Mouse (Mus musculus): Measurements from ENCODE around the gene Cplane1. TPM values are rescaled to one million over a fixed set of nuclear protein-coding genes. Genes with fewer than 3 reads are reported as not detected.

The Cplane1 gene
- total and polyA plus RNA-seq, 2 experiments from 2014 or later: 2.3 to 3.5 TPM

GRCm38 (mm10) chr15:8161841-8162240, 7.1 kb upstream of the Cplane1 start:
- Histone ChIP-seq H3K4me2 (ENCODE audit: low read depth, low read length) (no peak overlapping the region), H3K36me3 (replicated peaks; ENCODE audit: control insufficient read depth, insufficient read depth, low read length) (peaks cover 40% of the 10 kb centered on the region), H3K4me1 (ENCODE audit: control insufficient read depth, insufficient read depth) (no peaks in the 10 kb centered on the region), H3K9ac (replicated peaks; ENCODE audit: low read depth, low read length) (no peak overlapping the region), H3K27me3 (ENCODE audit: control insufficient read depth, insufficient read depth, low read length) (no peaks in the 10 kb centered on the region), H3K4me3 (ENCODE audit: low read depth, low read length) (no peak overlapping the region), H3K27ac (ENCODE audit: low read depth) (no peak overlapping the region), H3K9me3 (replicated peaks; ENCODE audit: control insufficient read depth, low read length) (no peaks in the 10 kb centered on the region)
- TF ChIP-seq EP300 (IDR thresholded peaks at IDR 0.05; ENCODE audit: low read depth): no peak
- no peak for TF ChIP-seq CTCF (IDR thresholded peaks at IDR 0.05; ENCODE audit: low read depth)
- DNase-seq (ENCODE audit: low spot score): no peak
- no peak for ATAC-seq (ENCODE audit: insufficient read depth, low read depth)
- 60% methylated on average over 1 of the region's 1 CpGs for WGBS

GRCm38 (mm10) chr15:8169266-8169746, 400 bp downstream of the Cplane1 start:
- ATAC-seq (ENCODE audit: insufficient read depth, low read depth) (peak; percentile 55), DNase-seq (ENCODE audit: low spot score) (peak; percentile 9)
- Histone ChIP-seq H3K9ac (replicated peaks; ENCODE audit: low read depth, low read length) (peak overlapping the region; percentile 59), H3K9me3 (replicated peaks; ENCODE audit: control insufficient read depth, low read length) (no peaks in the 10 kb centered on the region), H3K4me2 (ENCODE audit: low read depth, low read length) (peak overlapping the region; percentile 66), H3K27me3 (ENCODE audit: control insufficient read depth, insufficient read depth, low read length) (no peaks in the 10 kb centered on the region), H3K4me1 (ENCODE audit: control insufficient read depth, insufficient read depth) (no peaks in the 10 kb centered on the region), H3K27ac (ENCODE audit: low read depth) (peak overlapping the region; percentile 49; the same call in 1 of the 2 replicates), H3K4me3 (ENCODE audit: low read depth, low read length) (peak overlapping the region; percentile 65), H3K36me3 (replicated peaks; ENCODE audit: control insufficient read depth, insufficient read depth, low read length) (peaks cover 7% of the 10 kb centered on the region; the same call in 1 of the 2 replicates)
- WGBS: under 1% methylated on average over 24 of the region's 25 CpGs
- no peak for TF ChIP-seq CTCF (IDR thresholded peaks at IDR 0.05; ENCODE audit: low read depth)
- TF ChIP-seq EP300 (IDR thresholded peaks at IDR 0.05; ENCODE audit: low read depth): no peak

DNA sequence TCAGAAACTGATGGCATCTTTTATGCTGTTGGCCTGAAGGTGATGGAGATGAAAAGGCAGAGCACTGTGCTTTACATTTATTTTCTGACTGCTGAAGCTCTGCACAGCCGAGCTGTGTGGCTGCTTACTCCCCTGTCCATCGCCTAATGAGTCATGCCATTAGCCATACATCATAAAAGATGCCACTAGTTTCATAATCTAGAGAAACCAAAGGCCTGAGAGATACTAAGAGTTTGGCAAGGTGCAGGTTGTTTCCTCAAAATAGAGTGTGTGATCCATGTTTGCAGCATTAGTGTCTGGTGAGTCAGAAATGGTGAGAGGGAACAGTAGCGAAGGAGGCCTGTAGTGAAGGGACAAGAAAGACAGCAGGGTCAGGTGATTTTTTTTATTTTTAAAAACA, 20.7 kb downstream of the Cplane1 start:
- 91% methylated on average over 3 of the region's 3 CpGs for WGBS
- H3K27ac ChIP-seq (ENCODE audit: low read depth): no peak overlapping the region

GRCm38 (mm10) chr15:8190435-8190834, 21.5 kb downstream of the Cplane1 start:
- TF ChIP-seq EP300 (IDR thresholded peaks at IDR 0.05; ENCODE audit: low read depth): no peak
- TF ChIP-seq CTCF (IDR thresholded peaks at IDR 0.05; ENCODE audit: low read depth): no peak
- H3K4me2 ChIP-seq (ENCODE audit: low read depth, low read length): no peak overlapping the region
- H3K9me3 ChIP-seq (replicated peaks; ENCODE audit: control insufficient read depth, low read length): no peaks in the 10 kb centered on the region
- 90% methylated on average over 3 of the region's 3 CpGs for WGBS
- H3K36me3 ChIP-seq (replicated peaks; ENCODE audit: control insufficient read depth, insufficient read depth, low read length): peaks cover 64% of the 10 kb centered on the region
- no peak for ATAC-seq (ENCODE audit: insufficient read depth, low read depth)
- H3K9ac ChIP-seq (replicated peaks; ENCODE audit: low read depth, low read length): no peak overlapping the region
- H3K4me3 ChIP-seq (ENCODE audit: low read depth, low read length): no peak overlapping the region
- no peak for DNase-seq (ENCODE audit: low spot score)
- no peaks in the 10 kb centered on the region for H3K27me3 ChIP-seq (ENCODE audit: control insufficient read depth, insufficient read depth, low read length)
- no peak overlapping the region for H3K27ac ChIP-seq (ENCODE audit: low read depth)
- H3K4me1 ChIP-seq (ENCODE audit: control insufficient read depth, insufficient read depth): no peaks in the 10 kb centered on the region

More for the DNA sequence above, 20.7 kb downstream of the Cplane1 start:
- Histone ChIP-seq H3K4me1 (ENCODE audit: control insufficient read depth, insufficient read depth) (no peaks in the 10 kb centered on the region), H3K4me3 (ENCODE audit: low read depth, low read length) (no peak overlapping the region), H3K9me3 (replicated peaks; ENCODE audit: control insufficient read depth, low read length) (no peaks in the 10 kb centered on the region), H3K36me3 (replicated peaks; ENCODE audit: control insufficient read depth, insufficient read depth, low read length) (peaks cover 56% of the 10 kb centered on the region), H3K9ac (replicated peaks; ENCODE audit: low read depth, low read length) (no peak overlapping the region), H3K27me3 (ENCODE audit: control insufficient read depth, insufficient read depth, low read length) (no peaks in the 10 kb centered on the region), H3K4me2 (ENCODE audit: low read depth, low read length) (no peak overlapping the region)
- DNase-seq (ENCODE audit: low spot score): no peak
- no peak for ATAC-seq (ENCODE audit: insufficient read depth, low read depth)
- TF ChIP-seq CTCF (IDR thresholded peaks at IDR 0.05; ENCODE audit: low read depth) (no peak), EP300 (IDR thresholded peaks at IDR 0.05; ENCODE audit: low read depth) (no peak)

DNA sequence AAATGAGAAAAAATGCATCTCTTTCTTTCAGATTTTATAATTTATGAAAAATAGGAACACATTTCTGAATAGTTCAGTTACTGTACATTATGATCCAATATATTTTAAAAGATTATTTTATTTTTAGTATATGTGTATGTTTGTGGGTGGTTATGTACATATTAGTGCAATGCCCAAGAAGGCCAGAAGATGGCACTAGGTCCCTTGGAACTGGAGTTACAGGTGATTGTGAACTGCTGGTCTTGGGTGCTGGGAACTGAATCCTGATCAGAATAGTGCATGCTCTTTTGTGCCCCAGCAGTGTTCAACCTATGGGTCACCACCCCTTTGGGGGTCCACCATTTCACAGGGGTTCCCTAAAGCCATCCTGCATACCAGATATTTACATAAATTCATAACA, 31.4 kb downstream of the Cplane1 start:
- TF ChIP-seq EP300 (IDR thresholded peaks at IDR 0.05; ENCODE audit: low read depth) (no peak), CTCF (IDR thresholded peaks at IDR 0.05; ENCODE audit: low read depth) (0 out of 2 replicates have a peak, but pooled peaks have one; percentile 2)
- Histone ChIP-seq H3K4me3 (ENCODE audit: low read depth, low read length) (no peak overlapping the region), H3K36me3 (replicated peaks; ENCODE audit: control insufficient read depth, insufficient read depth, low read length) (peaks cover 45% of the 10 kb centered on the region), H3K9ac (replicated peaks; ENCODE audit: low read depth, low read length) (no peak overlapping the region), H3K27ac (ENCODE audit: low read depth) (no peak overlapping the region), H3K4me2 (ENCODE audit: low read depth, low read length) (no peak overlapping the region), H3K27me3 (ENCODE audit: control insufficient read depth, insufficient read depth, low read length) (no peaks in the 10 kb centered on the region), H3K4me1 (ENCODE audit: control insufficient read depth, insufficient read depth) (no peaks in the 10 kb centered on the region), H3K9me3 (replicated peaks; ENCODE audit: control insufficient read depth, low read length) (no peaks in the 10 kb centered on the region)
- no peak for DNase-seq (ENCODE audit: low spot score)
- no peak for ATAC-seq (ENCODE audit: insufficient read depth, low read depth)

- no peak overlapping the region for H3K4me2 ChIP-seq (ENCODE audit: low read depth, low read length)
- no peaks in the 10 kb centered on the region for H3K4me1 ChIP-seq (ENCODE audit: control insufficient read depth, insufficient read depth)
- no peaks in the 10 kb centered on the region for H3K9me3 ChIP-seq (replicated peaks; ENCODE audit: control insufficient read depth, low read length)
- H3K9ac ChIP-seq (replicated peaks; ENCODE audit: low read depth, low read length): no peak overlapping the region
- no peaks in the 10 kb centered on the region for H3K27me3 ChIP-seq (ENCODE audit: control insufficient read depth, insufficient read depth, low read length)
- DNase-seq (ENCODE audit: low spot score): no peak
- peaks cover 15% of the 10 kb centered on the region for H3K36me3 ChIP-seq (replicated peaks; ENCODE audit: control insufficient read depth, insufficient read depth, low read length)
- TF ChIP-seq CTCF (IDR thresholded peaks at IDR 0.05; ENCODE audit: low read depth) (no peak), EP300 (IDR thresholded peaks at IDR 0.05; ENCODE audit: low read depth) (no peak)
- H3K27ac ChIP-seq (ENCODE audit: low read depth): no peak overlapping the region
- WGBS: 89% methylated on average over 6 of the region's 6 CpGs
- no peak overlapping the region for H3K4me3 ChIP-seq (ENCODE audit: low read depth, low read length)
- no peak for ATAC-seq (ENCODE audit: insufficient read depth, low read depth)
Measured at GRCm38 (mm10) chr15:8208362-8208761, 39.5 kb downstream of the Cplane1 start.
